Mouse (Mus musculus): Measurements from ENCODE around the gene Ppp1cc. TPM values are rescaled to one million over a fixed set of nuclear protein-coding genes. Genes with fewer than 3 reads are reported as not detected.
A peak's percentile ranks its signal among the peaks of the same experiment; 100 is the strongest.
"Not testable (repeated sequence)": the region's sequence is repeated elsewhere in the genome, so short reads cannot be mapped to it uniquely, and the experiment has no call there.

Ppp1cc gene
- total RNA-seq, 2 experiments from 2014 or later, result 247 to 284 TPM

DNA sequence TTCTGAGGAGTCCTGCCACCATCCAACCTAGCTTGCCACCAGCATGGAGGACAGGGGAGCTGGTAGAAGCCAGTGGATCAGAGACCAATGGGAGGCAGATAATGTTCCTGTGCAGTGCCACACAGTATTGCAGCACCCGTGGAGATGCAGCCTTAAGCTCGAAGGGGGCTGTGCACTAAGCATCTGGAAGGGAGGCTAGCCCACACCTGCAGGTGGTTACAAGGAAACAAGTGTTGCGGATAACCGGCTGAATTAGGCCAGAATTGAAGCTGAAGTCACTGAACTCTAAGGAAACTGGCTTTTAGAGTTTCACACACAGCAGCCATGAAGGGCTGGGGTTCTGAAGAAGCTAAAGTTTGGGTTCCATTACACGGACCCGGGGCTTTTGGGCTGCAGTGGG, 50.8 kb downstream of the Ppp1cc start:
- no peak for ATAC-seq (replicated peaks; ENCODE audit: poor library complexity, severe bottlenecking)

GRCm38 (mm10) chr5:122209591-122210368, 51.7 kb downstream of the Ppp1cc start:
- peak; percentile 28 for ATAC-seq (replicated peaks; ENCODE audit: poor library complexity, severe bottlenecking)

- ATAC-seq (replicated peaks; ENCODE audit: poor library complexity, severe bottlenecking), result peak; percentile 74
Observed at GRCm38 (mm10) chr5:122210890-122211289, 52.8 kb downstream of the Ppp1cc start.

DNA sequence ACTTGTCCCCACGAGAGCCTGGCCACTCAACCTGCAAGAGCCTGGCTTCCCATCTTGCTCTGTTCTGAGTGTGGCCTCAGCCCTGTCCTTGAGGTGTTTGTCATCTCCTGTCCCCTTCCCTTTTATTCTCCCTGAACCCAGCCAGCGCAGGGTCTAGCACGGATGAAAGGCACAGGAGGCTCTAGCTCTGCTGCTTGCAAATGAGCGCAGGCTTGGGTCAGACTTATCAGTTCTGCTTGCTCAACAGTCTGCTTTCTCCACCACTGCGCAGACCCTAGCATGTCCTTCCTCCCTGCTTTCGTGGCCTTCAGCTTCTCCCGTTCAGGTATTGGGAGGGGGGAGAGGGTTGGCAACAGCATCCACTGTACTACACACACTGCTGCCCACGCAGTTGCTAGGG, 54.0 kb downstream of the Ppp1cc start:
- ATAC-seq (replicated peaks; ENCODE audit: poor library complexity, severe bottlenecking), result peak; percentile 20; the same call in 1 of the 2 replicates

DNA sequence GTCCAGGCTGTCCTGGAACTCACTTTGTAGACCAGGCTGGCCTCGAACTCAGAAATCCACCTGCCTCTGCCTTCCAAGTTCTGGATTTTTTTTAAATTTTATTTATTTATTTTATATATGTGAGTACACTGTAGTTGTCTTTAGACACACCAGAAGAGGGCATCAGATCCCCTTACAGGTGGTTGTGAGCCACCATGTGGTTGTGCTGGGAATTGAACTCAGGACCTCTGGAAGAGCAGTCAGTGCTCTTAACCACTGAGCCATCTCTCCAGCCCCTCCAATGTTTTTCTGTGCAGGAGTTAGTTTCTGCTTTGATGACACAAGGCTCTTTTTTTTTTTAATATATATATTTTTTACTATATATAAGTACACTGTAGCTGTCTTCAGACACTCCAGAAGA, 54.7 kb downstream of the Ppp1cc start:
- not testable (repeated sequence) for ATAC-seq (replicated peaks; ENCODE audit: poor library complexity, severe bottlenecking)

DNA sequence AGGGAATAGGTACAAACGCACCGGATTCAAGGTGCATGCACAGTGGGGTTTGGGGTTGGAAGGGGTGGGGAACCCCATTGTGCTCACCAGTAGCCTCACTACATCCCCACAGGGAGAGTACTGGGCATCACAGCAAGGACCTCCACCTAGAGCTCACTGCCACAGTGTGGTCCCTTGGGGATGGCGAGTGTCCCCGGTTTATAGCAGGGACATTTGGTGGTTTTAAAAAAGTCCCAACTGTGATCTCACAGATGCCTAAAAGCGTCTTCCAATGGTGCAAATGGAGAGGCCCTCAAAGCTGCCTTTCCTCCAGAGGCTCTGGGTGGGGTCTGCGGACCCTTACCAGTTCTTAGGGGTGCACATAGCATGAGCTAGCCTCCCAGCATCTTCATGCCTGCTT, 55.8 kb downstream of the Ppp1cc start:
- no peak for ATAC-seq (replicated peaks; ENCODE audit: poor library complexity, severe bottlenecking)

- ATAC-seq (replicated peaks; ENCODE audit: poor library complexity, severe bottlenecking), result no peak
Observed at GRCm38 (mm10) chr5:122217636-122218035, 59.6 kb downstream of the Ppp1cc start.

GRCm38 (mm10) chr5:122218109-122218905, 60.2 kb downstream of the Ppp1cc start:
- no peak for ATAC-seq (replicated peaks; ENCODE audit: poor library complexity, severe bottlenecking)

- peak; percentile 61 for ATAC-seq (replicated peaks; ENCODE audit: poor library complexity, severe bottlenecking)
Observed at GRCm38 (mm10) chr5:122218928-122219327, 60.9 kb downstream of the Ppp1cc start.

GRCm38 (mm10) chr5:122219655-122220629, 61.9 kb downstream of the Ppp1cc start:
- ATAC-seq (replicated peaks; ENCODE audit: poor library complexity, severe bottlenecking), result peak; percentile 38

- no peak for ATAC-seq (replicated peaks; ENCODE audit: poor library complexity, severe bottlenecking)
Observed at GRCm38 (mm10) chr5:122221085-122221484, 63.0 kb downstream of the Ppp1cc start.

DNA sequence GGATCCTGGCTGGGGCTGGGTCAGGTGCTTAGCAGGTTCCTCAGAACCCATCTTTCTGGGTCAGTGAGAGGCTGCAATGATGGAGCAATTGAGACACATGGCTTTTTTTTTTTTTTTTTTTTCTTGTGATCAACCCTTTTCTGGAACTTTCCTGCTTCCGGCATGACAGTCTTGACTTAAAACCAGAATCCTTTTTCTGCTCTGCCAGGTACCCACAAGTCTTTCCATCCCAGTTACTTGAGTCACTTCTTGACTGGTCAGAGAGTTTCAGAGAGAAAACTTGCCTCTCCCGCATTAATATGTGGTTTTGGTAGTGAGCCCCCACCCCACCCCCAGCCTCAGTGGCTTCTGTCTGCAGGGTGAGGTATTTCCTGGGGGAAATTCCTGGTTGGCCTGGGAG, 66.2 kb downstream of the Ppp1cc start:
- ATAC-seq (replicated peaks; ENCODE audit: poor library complexity, severe bottlenecking), result no peak

Other genes starting within 250 kb of the Ppp1cc start
- gene Cux2, start 108.2 kb upstream of the Ppp1cc start, total RNA-seq (2014; fragmentation: Nextera tagmentation), result 3.3 TPM in 1 of 2 replicates, not detected in the other
- gene Cux2, start 108.2 kb upstream of the Ppp1cc start, total RNA-seq (2017), result 1.9 TPM in 1 of 2 replicates, not detected in the other
- not detected in 2 replicates for gene Myl2, start 57.3 kb upstream of the Ppp1cc start, total RNA-seq (2014; fragmentation: Nextera tagmentation)
- not detected in 2 replicates for gene Myl2, start 57.3 kb upstream of the Ppp1cc start, total RNA-seq (2017)
- 1.1 and 2.0 TPM in 2 replicates for gene Ccdc63, start 17.5 kb upstream of the Ppp1cc start, total RNA-seq (2014; fragmentation: Nextera tagmentation)
- 0.60 TPM in 1 of 2 replicates, not detected in the other for gene Ccdc63, start 17.5 kb upstream of the Ppp1cc start, total RNA-seq (2017)
- 53.8 and 59.5 TPM in 2 replicates for gene Hvcn1, start 48.5 kb downstream of the Ppp1cc start, total RNA-seq (2014; fragmentation: Nextera tagmentation)
- gene Hvcn1, start 48.5 kb downstream of the Ppp1cc start, total RNA-seq (2017), result 66.8 and 84.3 TPM in 2 replicates
- gene Tctn1, start 106.2 kb downstream of the Ppp1cc start, total RNA-seq (2014; fragmentation: Nextera tagmentation), result 7.2 and 9.3 TPM in 2 replicates
- 1.8 and 4.3 TPM in 2 replicates for gene Tctn1, start 106.2 kb downstream of the Ppp1cc start, total RNA-seq (2017)
- 12.0 and 14.8 TPM in 2 replicates for gene Pptc7, start 126.1 kb downstream of the Ppp1cc start, total RNA-seq (2014; fragmentation: Nextera tagmentation)
- gene Pptc7, start 126.1 kb downstream of the Ppp1cc start, total RNA-seq (2017), result 17.2 TPM in 2 replicates
- gene Rad9b, start 196.0 kb downstream of the Ppp1cc start, total RNA-seq (2014; fragmentation: Nextera tagmentation), result 1.2 and 3.3 TPM in 2 replicates
- 4.6 and 5.6 TPM in 2 replicates for gene Rad9b, start 196.0 kb downstream of the Ppp1cc start, total RNA-seq (2017)
- gene Vps29, start 196.1 kb downstream of the Ppp1cc start, total RNA-seq (2014; fragmentation: Nextera tagmentation), result 118 and 128 TPM in 2 replicates
- 89.8 and 105 TPM in 2 replicates for gene Vps29, start 196.1 kb downstream of the Ppp1cc start, total RNA-seq (2017)
- gene Gpn3, start 213.6 kb downstream of the Ppp1cc start, total RNA-seq (2014; fragmentation: Nextera tagmentation), result 35.0 and 59.8 TPM in 2 replicates
- 42.2 and 51.9 TPM in 2 replicates for gene Gpn3, start 213.6 kb downstream of the Ppp1cc start, total RNA-seq (2017)
- gene Fam216a, start 214.1 kb downstream of the Ppp1cc start, total RNA-seq (2014; fragmentation: Nextera tagmentation), result 13.4 and 21.1 TPM in 2 replicates
- 51.9 and 57.9 TPM in 2 replicates for gene Fam216a, start 214.1 kb downstream of the Ppp1cc start, total RNA-seq (2017)
- gene Arpc3, start 233.6 kb downstream of the Ppp1cc start, total RNA-seq (2014; fragmentation: Nextera tagmentation), result 271 and 276 TPM in 2 replicates
- 988 and 1,056 TPM in 2 replicates for gene Arpc3, start 233.6 kb downstream of the Ppp1cc start, total RNA-seq (2017)

All from granulocyte monocyte progenitor cell, adult 5-6 weeks (primary cell).